Mouse (Mus musculus) kidney, adult 9 months (tissue): ENCODE results near the gene 2010111I01Rik.

Experiments
- DNase-seq: peaks from one replicate; pipeline ENCODE4 v3.0.0; 2022

Gene 2010111I01Rik

DNA sequence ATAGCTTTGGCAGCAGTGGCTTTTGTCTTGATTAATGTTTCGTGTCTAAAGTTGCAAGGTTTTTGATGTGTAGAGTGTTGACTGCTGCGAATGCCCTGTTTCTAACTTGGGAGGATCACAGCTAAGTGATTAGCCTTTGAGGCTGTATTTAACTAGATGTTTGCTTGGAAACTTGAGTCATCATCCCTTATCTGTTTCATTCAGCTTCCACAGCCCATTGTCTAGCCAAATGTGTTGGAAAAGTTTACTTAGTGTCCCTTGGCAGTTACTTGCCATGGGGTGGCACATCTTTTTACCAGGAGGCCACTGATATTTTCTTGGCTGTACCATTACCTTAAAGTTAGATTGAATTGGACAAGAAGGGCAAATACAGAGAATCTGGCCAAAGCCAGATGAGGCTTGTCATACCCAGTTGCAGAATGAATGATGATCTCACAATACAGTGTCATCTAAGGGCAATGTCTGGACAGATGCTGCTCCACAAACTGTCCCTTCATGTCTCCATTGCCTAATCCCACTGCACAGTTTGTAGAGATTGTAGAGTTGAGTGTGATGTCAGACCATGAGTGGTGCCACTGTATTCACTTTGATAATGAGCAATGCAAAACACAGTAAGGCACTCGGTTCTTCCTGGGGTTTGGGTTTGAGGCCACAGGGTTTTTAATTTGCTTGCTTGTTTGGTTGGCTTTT, 152.9 kb downstream of the 2010111I01Rik start:
- no peak for DNase-seq

DNA sequence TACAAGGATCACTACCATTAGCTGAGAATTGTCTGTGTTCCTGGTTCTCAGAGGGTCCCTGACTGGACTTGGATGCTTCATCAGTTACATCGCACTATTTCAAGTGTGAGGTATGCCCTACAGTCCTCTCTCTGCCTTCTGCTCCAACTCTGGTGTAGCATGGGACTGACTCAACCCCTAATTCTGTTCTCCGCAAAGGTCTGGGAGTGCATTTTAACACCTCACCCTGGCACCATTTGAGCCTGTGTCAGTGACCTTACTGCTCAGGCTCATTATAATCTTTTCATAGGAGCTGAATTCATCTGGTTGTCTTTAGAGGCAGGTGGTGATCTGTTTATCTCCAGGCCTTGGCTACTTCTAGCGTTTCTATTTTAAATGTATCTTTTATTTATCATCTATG, 154.0 kb downstream of the 2010111I01Rik start:
- no peak for DNase-seq

DNA sequence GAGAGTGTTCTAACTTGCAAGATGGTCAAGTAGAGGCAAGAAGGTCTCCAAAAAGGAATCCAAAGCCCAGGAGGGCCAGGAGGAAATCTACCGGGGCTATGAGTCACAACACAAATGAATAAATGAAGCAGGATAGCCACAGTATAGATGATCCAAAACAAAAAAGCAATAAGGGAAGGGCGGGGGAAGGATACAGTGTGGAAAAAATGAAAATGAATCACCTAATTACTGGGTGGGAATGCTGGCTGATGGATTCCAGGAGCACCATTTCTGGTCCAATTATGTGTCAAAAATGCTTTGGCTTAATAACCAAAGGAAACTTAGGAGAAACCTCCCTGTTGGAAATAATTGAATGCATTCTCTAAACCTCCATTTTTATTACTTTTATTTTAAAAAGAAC, 155.6 kb downstream of the 2010111I01Rik start:
- DNase-seq: no peak

DNA sequence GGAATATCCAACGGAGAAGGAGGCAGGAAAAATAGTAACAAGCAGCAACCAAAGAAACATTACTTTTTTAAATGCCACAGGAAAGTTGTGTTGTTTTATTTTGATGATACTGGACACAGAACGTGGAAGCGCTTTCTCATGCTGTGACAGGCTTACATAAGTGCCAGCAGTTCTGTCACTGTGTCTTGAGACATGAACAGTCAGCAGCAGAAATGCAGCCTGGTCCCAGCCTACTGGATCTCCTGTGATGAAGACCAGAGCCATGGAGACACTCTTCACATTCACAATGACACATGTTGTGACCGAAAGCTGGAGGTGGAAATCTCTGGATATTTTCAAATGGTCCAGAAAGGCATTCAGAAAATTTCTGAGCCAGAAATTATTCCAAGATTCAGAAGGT, 157.1 kb downstream of the 2010111I01Rik start:
- no peak for DNase-seq

DNA sequence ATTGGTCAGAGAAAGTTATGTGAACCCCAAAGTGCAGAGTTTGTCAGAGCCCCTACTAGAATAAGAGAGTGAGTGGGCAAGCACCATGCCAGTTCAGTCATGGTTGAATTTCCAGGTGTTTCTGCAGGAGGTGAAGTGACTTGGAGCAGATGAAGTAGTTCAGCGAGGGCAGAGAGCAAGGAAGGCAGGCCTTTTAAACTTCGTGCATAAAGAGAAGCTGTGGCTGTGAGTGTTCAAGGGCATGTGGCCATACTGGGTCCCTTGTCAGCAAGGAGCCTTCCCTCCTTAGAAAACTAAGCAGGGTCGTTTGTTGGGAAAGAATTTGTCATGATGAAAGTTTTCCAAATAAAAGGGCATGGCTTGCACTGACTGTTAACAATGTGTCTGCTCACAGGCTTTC, 161.5 kb downstream of the 2010111I01Rik start:
- DNase-seq: no peak

DNA sequence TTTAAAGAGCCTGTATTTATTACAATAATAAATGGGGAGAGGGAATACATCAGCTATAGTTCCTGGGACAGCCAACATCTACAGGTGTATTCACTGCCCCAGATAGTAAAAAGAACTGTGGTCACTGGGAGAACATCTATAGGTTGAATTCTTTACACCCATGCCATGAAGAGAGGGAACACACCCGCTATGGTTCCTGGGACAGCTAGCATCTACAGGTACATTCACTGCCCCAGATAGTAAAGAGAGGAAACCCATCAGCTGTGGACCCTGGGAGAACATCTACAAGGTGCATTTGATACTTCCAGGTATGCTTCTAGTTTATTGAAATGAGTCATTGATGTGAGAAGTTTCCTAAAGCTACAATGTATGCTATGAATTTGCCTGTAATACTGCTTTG, 162.8 kb downstream of the 2010111I01Rik start:
- DNase-seq: no peak

DNA sequence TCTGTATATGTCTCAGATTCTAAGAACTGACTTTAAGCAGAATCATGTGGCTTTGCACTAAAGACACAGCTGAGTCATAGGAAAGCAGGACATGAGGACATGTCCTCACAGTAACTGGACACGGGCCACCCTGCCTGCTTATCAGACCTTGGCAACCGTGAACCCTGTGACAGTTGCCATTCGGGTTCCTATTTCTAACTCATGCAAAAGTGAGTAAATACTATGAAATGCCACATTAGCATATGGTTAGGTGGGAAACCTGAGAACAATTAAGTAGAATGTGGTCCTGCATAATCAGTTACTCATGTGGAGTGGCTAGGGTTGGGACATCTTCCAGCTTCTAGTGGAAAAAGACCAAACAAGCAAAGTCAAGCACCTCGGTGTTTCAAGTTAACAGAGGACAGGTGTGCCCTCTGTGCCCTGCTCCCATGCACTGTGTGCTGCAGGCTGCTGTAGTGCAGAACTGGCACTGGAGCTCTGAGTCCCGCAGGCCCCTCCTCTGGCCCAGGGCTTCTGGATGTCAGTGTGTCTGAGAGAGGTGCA, 170.3 kb downstream of the 2010111I01Rik start:
- peak; percentile 64 for DNase-seq

DNA sequence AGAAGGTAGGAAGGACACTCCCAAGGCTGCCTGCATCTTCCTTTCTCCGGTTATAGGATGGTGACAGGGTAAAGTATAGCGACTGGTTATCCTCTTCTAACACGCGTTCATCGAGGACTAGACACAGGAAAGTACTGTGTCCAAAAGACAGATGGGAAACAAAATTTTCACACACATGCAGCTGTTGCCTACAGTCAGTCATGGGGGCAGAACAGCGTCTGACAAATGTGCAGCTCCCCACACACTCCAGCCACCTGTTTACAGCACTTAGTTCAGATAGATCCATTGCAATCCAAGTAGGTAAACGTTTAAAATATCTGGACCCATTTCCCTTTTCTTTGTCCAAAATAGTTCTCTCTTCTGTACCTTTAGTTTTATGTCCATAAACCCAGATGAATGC, 171.3 kb downstream of the 2010111I01Rik start:
- no peak for DNase-seq

DNA sequence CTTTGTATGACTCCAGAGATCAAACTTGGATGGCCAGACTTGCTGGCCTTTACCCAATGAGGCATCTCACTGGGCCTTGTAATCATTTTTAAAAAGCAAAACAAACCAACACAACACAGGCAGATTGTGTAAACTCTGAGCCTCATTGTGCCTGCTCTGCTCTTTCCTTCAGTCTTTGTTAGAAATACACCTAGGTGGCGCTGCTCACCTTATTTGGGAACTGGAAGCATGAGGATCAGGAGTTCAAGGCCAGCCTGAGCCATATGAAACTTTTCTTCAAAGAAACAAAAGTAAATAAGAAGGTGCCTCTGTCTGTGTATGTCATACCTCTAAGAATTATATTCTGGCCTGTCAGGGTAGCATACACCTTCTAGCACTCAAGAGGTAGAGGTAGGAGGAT, 172.1 kb downstream of the 2010111I01Rik start:
- DNase-seq: no peak

DNA sequence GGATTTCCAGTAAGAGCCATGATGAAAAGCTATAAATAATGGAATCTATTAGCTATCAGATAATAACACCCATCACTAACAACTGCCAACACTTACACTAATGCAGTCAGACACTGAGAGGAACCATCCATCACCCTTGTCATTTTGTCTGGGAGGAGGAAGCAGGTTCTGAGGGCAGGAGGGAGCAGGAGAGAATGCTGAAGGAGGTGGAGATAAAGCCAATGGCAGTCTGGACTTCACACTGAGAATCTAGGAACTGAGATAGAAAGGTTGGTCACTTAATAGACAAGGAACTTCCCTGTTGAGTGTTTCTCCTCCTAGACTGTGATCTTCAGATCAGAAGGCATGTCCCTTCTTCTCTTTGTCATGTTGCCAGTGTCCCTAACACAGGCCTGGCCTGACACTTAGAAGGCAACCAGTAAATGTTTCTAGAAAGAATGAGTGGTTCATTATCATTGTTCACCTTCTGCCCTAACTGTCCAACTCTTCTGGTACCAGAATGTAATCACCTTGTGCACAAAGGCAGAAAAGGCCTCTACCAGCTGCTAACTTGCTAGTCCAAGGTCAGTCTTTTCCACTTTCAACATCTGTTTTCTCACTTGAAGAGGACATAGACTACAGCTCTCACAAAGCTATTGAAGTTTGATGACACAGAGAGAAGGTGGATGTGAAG, 173.8 kb downstream of the 2010111I01Rik start:
- DNase-seq: no peak

DNA sequence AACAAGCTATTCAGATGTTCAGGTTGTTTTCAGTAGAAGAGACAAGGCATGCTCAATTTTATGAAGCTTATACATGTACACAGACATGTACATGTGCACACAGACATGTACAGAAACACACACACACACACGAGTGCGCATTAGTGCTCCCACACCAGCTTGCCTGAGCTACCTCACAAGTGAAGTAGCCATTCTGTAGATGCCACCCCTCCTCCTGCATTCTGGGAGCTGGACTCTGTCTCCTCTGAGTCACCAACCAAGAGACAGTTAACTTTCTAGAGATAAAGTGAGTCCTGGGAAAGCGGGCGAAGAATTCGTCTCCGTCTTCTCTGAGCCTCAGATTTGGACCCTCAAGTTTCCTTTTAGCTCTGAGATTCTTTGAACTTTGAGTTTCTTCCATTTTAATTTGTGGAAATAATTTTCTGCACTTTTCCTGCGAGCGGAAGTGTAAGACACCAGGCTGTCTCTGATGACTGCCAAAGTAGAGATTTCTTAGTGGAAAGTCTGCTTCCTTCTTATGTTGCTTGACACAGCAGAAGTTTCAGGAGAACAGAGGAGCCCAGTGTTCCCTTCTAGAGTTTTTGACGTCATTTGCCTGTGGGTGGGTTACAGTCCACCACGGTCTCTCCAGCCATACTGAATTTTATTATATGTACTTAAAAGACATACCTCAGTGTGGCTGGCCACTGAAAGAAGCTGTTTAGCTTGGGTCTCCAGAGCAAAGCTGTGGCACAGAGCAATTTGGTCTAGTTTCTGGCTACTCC, 175.0 kb downstream of the 2010111I01Rik start:
- peak; percentile 53 for DNase-seq

DNA sequence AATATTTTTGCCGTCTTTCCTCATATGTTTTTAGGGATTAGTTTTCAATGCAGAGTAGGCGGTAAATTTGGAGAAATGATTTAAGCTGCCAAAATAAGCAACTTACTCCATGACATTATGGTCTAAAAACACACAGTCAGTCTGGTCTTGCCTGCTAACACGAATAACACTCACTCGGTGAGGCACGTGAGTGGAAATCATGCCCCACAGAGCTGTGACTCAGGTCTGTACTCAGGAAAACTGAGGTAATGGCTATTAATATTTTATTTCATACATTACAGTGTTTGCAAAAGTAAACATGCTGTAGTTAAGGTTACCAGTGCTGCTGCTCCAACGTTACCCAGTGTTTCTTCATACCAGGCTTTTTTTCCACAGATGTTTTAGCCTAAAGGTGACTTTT, 176.1 kb downstream of the 2010111I01Rik start:
- no peak for DNase-seq

DNA sequence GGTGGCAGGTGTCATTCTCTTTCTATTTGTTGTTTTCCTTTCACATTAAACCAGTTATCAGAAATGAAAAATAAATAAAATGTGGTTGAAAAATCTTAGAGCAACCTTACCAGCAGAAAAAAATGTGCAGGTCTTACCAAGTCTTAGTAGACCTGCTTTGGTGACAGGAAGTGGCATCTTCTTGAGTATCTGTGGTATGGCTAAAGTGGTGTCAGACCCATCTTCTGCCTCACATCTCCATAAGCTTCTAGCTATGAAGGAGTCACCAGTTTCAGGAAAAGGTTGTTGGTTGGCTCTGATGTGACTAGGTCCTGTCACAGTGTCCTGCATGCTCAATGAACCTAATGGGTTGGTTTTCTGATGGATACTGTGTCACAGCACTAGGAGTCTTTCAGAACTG, 176.6 kb downstream of the 2010111I01Rik start:
- DNase-seq: no peak

DNA sequence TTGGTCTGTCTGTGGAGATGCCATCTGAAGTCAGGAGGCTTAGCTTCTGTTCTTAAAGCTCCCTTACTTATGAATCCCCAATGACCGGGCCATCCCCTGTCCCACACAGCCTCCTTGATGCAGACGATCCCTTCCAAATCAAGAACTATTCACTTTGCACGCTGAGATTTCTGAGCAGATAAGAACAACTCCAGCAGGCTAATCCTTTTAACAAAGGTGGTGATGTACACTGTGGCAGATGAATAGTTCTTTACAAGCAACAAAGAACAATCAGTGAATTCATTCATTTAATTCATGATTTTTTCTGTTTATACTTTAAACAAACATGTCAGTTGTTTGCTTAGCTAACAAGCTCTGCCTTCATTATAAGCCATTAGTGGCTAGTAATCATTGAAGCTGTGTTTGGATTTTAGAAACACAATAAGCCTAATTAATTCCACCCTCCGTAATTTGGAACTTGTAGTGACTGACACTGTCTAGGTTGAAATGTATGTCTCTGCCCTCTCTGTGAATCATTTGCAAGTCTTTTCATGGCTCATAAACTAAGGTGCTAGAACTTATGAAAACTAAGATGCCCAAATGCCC, 182.0 kb downstream of the 2010111I01Rik start:
- no peak for DNase-seq

DNA sequence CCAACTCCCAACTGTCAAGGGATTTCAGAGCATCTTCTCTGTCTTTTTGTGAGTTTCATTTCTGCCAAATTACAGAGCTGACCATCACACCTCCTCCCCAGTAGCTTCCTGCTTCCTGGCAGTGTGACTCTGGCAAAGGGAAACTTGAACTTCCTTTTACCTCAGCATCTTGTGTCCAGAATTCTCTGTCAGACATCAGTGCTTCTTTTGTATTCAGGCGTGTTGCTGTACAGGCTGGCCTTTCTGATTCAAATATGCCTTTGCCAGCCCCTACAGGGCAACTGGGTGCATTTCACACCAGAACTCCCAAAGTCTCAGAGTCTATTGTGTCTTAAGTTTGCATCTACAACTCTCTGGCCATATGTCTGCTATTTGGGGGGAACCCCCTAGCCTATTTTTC, 183.5 kb downstream of the 2010111I01Rik start:
- peak; percentile 62 for DNase-seq

DNA sequence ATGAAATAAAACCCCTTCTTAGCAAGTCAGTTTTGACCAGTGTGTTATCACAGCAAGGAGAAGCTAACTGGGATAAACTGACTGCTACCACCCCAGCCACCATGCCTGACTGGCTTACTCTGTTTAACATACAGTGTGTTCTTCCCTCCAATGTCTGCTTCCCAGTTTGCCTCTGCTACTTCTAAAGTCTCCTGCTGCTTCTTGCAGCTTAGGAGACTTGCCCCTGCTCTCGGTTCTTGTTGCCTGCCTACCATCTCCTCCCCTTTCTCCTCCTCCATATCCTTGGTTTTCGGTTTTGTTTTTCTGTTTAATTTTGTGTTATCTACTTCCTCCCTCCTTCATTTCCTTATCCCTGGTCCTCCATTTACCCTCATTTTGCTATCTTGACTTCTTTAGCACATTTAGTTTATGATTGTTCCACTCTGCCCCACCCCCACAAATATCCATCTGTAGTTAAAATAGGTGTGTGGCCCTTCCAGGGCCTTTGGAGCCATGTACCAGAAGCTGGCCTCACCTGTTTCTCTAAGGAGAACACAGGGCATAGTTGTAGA, 185.9 kb downstream of the 2010111I01Rik start:
- DNase-seq: no peak

DNA sequence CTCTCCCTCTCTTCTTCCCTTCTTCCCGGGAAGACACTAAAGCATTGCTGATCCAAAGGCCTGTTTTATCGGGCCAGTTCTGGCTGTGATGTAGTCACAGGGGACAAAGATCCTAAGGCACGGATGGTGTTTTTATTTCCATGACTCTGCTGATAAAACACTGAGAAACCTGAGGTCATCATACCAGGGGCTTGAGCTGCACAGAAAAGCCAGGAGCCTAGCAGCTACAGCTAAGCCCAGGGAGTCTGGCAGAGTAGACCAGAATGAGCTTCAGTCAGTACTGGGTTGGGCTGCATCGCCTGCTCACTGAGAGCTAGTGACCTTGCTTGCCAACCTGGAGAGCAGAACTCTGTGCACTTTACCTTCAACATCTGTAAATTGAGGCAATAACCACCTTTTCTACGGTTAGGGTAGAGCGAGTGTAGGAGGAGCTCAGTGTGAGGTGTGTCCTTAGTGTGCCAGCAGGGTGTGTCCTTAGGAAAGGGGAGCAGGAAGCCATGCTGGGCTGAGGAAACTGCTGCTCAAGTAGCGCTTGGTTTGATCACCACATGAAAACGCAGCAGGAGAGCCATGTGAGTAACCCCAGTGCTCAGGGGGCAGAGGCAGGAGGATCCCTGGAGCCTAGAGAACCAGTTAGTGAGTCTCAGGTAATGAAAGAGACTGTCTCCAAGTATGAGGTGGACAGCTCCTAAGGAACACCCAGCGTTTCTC, 186.5 kb downstream of the 2010111I01Rik start:
- no peak for DNase-seq

DNA sequence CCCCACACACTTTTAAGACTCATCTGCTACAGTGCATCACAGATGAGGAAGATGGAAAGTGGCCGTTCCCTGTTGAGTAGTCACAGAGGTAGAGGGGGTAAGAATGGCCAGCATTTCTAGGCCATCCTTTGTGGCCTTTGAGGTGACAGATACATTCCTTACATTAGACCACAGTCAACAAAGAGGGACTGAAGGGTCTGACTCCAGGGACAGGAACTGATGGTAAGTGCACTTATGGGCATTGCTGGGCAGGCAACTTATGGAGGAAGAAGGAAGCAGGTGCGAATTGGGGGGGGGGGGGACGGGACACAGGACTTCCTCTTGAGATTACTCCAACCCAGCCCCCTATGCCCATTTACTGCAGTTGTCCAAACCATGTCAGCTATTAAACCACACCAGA, 187.8 kb downstream of the 2010111I01Rik start:
- no peak for DNase-seq

DNA sequence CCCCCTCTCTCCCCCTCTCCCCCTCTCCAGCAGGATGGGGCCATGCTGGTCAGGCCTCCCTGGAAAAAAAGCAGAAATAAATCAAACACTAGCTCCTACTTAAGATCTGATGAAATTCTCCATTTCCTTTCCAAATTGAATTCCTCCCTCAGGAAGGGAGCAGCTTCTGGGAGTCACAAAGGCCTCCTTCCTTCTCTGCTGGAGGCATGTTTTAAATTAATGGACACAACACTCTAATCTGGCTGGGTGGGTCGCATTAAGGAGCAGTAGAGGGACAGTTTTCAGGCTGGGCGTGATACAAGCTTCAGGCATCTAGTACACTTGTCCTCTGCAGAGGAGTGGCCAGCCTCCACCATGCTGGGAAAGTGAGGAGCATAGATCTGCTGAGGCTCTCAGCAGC, 188.7 kb downstream of the 2010111I01Rik start:
- peak; percentile 69 for DNase-seq

DNA sequence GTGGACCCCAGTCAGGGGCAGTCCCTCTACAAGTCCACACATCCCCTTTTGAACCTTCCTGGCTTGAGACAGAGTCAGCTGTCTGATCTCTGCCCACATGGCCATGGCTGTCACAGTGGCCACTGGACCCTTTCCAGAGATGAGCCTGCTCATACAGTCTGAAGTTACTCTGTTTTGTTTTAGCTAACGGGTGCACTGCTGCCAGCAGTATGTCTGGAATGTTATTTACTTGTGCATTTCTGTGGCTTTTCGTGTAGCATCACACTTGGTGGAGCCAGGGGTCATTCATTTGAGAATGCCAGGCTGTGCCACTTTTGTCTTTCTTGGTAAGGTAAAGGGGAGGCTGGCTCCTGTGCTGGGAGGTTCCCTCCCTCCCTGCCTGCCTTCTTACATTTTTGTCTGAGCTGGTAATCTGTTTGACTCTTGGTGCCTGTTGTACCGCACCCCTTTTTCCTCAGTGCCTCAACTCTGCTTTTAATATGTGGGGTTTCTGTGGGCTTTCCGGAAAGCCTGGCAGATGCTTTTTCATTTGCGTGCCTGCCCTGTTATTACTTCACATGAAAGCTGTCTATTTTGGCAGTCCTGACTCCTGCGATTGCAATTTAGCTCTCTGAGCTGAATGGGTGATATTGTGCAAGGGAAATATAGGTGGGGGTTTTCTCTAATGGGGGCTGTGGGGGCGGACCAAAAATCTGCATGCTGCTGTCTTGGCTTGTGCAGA, 190.3 kb downstream of the 2010111I01Rik start:
- peak; percentile 43 for DNase-seq

DNA sequence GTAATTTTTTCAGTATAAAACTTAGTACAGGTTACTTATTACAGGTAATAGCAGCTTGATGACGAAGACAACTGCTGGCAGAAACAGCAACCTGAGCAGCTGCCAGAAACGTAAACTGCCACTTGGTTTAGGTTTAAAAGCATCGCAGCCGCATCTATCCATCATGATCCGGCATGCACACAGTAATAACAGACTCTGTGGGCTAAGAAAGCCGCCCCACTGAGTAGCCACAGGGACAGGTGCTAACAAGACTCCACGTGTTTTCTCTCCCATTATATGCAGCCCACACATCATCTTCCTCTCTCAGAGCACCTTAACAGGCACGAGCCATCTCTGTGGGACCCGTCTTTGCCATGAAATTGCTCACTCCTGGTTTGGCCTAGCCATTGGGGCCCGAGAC, 191.6 kb downstream of the 2010111I01Rik start:
- DNase-seq: peak; percentile 44
